Mouse (Mus musculus) left cerebral cortex, postnatal 4 days (tissue): Measurements from ENCODE around the gene Tmem62. TPM values are rescaled to one million over a fixed set of nuclear protein-coding genes. Genes with fewer than 3 reads are reported as not detected.
"Not testable (repeated sequence)": the region's sequence is repeated elsewhere in the genome, so short reads cannot be mapped to it uniquely, and the experiment has no call there.

Source experiments
- DNase-seq: peaks from one replicate; pipeline ENCODE4 v3.0.0-alpha.2; 2022
- intact Hi-C: fragments of 180-260 bp; cut with DNase I; formaldehyde crosslinking; loops from one replicate; pipeline ENCODE4 v1.15.1; 2025
- total RNA-seq, 2 experiments: library from RNA; stranded (reverse); gene quantifications; 2 replicates each; pipeline ENCODE4 v1.2.3; 2021

Tmem62 gene
- total RNA-seq, 2 experiments from 2014 or later: 17.9 to 19.0 TPM

DNA sequence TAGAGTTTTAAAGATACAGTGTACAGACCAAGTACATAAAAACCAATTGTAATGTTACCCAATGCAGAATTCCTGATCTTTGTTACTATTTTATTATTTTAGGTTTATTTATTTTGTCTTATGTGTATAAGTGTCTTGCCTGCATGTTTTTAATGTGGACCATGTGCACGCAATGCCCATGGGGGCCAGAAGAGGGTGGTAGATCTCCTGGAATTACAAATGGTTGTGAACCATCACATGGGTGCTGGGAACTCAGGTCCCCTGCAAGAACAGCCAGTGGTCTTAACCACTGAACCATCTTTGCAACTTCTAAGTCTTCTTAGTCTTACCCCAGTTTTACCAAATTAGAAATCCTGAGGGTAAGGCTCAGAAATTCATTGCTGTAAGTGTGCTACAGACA lies 8.4 kb downstream of the Tmem62 start:
- no peak for DNase-seq
- intact Hi-C loops: no loop called here

- intact Hi-C loops: no loop called here
- DNase-seq: no peak
Observed at GRCm38 (mm10) chr2:120991196-120991595, 14.4 kb downstream of the Tmem62 start.

- intact Hi-C loops: not testable (repeated sequence)
Observed at GRCm38 (mm10) chr2:120996607-120997006, 19.8 kb downstream of the Tmem62 start.

GRCm38 (mm10) chr2:120998863-120999262 lies 22.0 kb downstream of the Tmem62 start:
- intact Hi-C loops: no loop called here
- DNase-seq: no peak

More at GRCm38 (mm10) chr2:120996607-120997006, 19.8 kb downstream of the Tmem62 start:
- not testable (repeated sequence) for DNase-seq

GRCm38 (mm10) chr2:121003586-121003985 lies 26.8 kb downstream of the Tmem62 start:
- no peak for DNase-seq
- intact Hi-C loops: no loop called here

DNA sequence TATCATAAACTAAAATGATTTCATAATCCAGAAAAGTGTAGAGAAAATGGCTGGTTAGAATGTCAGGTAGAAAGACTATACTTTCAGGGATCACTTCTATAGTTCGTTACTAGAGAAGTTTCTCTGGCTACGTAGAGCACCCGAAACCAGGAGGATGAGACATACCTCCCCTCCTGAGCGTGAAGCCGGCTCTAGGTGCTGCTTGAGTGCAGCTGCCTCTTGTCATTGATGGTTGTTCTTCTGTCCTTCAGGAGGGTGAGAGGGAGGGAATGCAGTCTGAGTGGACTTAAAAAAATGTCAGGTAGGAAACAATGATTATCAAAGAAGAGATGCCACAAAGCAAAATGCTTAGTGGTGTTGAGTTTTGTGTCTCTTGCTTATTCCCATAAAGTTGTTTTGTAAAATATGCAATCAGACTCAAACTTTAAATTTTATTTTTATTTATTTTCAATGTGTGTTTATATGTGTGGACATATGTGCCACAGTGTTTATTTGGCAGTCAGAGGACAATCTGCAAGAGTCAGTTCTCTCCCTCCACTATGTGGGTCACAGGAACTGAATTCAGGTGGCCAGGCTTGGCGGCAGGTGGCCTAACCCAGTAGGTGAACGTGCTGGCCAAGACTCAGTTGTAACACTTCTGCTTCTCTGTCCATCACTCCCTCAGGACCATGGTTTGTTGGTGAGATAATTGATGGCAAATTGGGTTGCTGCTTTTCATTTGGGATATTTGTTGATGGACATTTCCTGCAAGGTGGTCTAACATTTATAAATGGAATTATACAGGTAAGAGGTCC lies 27.4 kb downstream of the Tmem62 start:
- intact Hi-C loops: no loop called here

GRCm38 (mm10) chr2:121006986-121007385 lies 30.2 kb downstream of the Tmem62 start:
- no peak for DNase-seq
- intact Hi-C loops: no loop called here

More for the DNA sequence above, 27.4 kb downstream of the Tmem62 start:
- DNase-seq: no peak

- peak; percentile 94 for DNase-seq
- intact Hi-C loops: no loop called here
Observed at GRCm38 (mm10) chr2:121007925-121008663, 31.3 kb downstream of the Tmem62 start, which contains the start of gene Ccndbp1. TSS of gene Ccndbp1 (plus strand) at chr2:121008403.

DNA sequence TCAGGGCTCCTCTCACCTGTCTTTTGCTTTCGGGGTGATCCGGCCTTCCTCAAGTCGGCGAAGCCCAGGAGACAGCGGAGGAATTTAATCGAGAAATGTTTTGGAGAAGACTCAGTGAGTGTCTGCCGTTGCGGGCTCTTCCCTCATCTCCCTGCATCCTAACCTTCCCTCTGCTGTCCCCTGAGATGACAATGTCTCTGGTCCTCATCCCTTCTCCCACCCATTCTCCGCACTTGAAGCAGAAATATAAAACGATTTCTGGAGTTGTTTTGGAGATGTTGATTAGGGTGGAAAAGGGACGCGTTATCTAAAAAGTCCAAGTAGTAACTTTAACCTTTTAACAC lies 31.8 kb downstream of the Tmem62 start:
- DNase-seq: no peak
- intact Hi-C loops: no loop called here

DNA sequence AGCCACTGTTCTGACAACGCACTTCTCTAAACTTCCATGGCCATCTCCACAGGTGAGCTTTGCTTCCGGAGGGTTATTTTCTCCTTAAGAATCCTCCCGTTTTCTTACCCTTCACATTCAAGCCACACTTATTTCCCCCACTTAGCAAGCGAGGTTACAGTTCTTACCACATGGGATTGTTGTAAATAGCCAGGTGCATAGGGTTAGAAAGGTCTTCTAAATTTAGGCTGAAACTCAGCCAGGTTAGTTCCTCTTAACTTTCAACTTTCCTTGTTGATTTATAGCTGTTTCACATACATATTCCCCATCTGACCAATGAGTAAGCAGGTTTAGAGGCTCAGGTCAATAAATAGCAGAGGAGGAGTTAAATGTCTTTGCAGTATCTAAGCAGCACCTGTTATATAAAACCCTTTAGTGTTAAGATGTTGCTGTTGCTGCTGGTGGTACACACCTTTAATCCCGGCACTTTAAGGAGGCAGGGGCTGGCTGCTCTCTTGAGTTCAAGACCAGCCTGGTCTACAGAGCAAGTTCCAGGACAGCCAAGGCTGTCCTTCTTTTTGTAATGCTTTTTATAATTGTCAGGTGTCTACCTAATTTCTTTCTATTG lies 32.4 kb downstream of the Tmem62 start:
- no peak for DNase-seq
- intact Hi-C loops: no loop called here

DNA sequence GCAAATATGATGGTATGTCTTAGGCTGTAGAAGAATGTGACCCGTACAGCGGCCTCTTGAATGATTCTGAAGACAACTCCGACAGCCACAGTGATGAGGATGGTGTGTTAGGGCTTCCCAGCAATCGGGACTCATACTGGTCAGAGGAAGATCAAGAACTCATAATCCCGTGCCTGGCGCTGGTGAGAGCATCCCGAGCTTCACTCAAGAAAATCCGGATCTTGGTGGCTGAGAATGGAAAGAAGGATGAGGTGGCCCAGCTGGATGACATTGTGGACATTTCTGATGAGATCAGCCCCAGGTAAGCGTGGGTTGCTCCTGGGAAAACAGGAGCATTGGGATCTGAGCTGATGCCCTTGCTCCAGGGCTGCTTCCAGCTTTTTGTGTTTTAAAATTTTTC lies 35.9 kb downstream of the Tmem62 start:
- DNase-seq: no peak
- intact Hi-C loops: no loop called here

- no peak for DNase-seq
- intact Hi-C loops: no loop called here
Observed at GRCm38 (mm10) chr2:121015507-121015906, 38.7 kb downstream of the Tmem62 start.

DNA sequence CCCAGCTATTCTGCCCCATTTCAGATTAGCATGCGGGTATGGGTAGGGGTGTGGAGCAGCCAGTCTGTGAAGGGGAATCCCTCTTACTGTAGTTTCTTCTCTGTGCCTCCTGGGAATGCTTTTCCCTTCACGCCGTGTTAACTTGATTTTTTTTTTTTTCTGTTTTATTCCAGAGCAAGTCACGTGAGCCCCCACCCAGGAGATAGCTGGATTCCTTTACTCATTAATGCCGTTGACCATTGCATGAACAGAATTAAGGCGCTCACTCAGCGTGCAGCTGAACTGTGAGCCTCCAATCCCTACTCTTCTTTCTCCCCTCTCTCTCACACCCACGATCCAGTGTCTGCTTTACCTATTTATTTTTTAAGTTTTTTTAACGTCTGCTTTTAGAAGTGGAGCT lies 39.4 kb downstream of the Tmem62 start:
- DNase-seq: no peak
- intact Hi-C loops: no loop called here

GRCm38 (mm10) chr2:121017151-121017550 lies 40.3 kb downstream of the Tmem62 start:
- intact Hi-C loops: no loop called here

GRCm38 (mm10) chr2:121022918-121023317 lies 46.1 kb downstream of the Tmem62 start:
- DNase-seq: no peak
- intact Hi-C loops: no loop called here

More at GRCm38 (mm10) chr2:121017151-121017550, 40.3 kb downstream of the Tmem62 start:
- no peak for DNase-seq

- intact Hi-C loops: no loop called here
- DNase-seq: no peak
Observed at GRCm38 (mm10) chr2:121036733-121037341, 60.0 kb downstream of the Tmem62 start, which contains the start of gene Epb42. TSS of gene Epb42 (minus strand) at chr2:121037072.

DNA sequence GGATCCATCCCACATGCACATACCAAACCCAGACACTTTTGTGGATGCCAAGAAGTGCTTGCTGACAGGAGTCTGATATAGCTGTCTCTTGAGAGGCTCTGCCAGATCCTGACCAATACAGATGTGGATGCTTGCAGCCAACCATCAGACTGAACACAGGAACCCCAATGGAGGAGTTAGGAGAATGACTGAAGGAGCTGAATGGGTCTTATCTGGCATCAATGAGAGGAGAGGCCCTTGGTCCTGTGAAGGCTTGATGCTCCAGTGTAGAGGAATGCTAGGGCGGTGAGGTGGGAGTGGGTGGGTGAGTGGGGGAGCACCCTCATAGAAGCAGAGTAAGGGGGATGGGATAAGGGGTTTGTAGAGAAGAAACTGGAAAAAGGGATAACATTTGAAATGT lies 62.0 kb downstream of the Tmem62 start:
- intact Hi-C loops: not testable (repeated sequence)

DNA sequence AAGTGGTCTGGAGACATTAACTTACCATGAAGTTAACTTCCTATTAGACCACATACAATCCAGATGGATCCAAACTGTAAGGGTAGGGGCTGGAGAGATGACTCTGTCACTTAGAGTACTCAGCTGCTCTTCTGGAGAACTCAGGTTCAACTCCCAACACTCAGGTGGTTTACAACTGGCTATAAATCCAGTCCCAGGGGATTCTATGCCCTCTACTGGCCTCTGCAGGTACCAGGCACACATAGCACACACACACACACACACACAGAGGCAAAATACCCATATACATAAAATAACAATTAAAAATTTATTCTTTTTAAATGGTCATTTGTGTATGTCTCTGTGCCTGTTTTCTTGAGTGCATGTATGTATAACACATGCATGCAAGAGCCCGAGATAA lies 62.6 kb downstream of the Tmem62 start:
- intact Hi-C loops: no loop called here
- no peak for DNase-seq

More for the DNA sequence above, 62.0 kb downstream of the Tmem62 start:
- not testable (repeated sequence) for DNase-seq

GRCm38 (mm10) chr2:121041098-121041497 lies 64.3 kb downstream of the Tmem62 start:
- intact Hi-C loops: loop anchor here (5.0 kb wide), 1 partner anchor 61 kb away; no protein-coding TSS in a partner anchor
- peak; percentile 21 for DNase-seq

DNA sequence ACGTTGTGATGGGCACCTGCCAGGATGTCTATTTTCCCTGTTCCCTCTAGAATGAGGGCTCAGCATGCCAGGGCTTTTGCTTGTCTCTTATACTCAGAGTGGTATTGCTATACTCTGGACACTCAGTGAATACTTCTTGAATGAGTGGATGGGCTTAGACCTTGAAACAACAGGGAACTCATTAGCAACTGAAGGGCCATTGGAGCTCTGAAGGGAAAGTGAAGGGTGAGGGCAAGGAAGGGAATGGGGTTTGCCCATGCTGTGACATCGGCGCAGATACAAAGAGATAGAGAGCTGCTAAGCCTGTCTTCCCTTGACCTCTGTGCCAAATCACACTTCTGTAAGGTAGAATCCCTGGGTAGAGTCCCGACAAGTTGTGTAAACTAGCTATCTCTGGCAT lies 68.8 kb downstream of the Tmem62 start:
- no peak for DNase-seq
- intact Hi-C loops: no loop called here

DNA sequence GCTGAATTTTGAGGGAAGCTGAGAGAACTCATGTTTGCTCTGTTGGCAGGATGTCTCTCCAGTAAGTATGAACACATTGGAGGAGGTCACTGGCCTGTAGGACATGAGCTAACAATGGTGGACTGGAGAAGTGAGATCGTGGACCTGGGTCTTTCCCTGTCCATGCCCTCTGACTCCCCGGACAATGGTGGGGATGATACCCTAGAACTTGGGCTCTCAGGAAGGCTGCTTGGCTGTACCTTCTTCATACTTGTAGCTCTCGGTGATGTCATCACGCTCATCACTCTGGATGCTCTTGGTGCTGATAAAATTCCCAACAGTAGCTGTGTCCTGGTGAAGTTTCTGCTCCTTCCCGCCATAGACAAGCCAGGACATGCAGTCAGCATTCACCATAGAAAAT lies 75.4 kb downstream of the Tmem62 start:
- intact Hi-C loops: no loop called here
- DNase-seq: no peak
